Mouse (Mus musculus): ENCODE measurements at regions not wholly inside any gene's neighbourhood (a gene's known extent, or its start where the extent isn't known, plus 50 kb on each side); places are given as distances from the start of the nearest gene placed in this dataset.

DNA sequence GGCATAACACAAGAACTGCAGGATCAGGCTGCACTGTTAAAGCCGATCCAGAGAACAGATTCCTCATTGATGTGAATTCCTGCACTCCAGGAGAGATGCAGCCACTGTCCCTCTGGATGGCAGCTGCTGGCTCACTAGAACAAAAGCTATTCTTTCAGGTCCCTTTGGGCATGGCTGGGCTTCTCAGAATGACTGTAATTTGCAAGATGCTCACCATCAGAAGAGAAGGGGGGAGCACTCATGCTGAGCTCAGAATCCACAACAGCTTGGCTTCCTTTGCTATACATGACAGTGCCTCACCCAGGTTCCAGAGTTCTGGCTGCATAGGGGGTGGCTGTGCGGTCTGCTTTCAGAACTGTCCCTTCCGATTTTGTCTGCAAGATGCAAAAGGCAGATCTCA, 57.8 kb upstream of the Chd6 start:
- DNase-seq = no peak

DNA sequence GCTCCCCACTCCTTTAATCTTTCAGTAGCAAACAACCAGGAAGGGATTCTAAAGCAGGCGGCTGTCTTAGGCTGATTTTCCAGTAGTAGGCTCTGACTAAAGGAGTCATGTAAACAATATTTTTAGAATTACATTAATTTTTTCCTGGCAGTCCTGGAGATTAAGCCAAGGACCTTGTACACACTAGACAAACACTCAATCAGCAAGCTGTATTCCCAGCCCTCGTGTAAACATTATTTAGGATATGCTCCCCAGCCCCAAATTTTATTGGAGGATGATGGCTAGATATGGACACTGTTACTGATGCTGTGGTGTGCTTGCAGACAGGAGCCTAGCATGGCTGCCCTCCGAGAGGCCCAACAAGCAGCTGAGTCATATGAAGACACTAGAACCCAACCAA, 56.6 kb upstream of the Chd6 start:
- no peak for DNase-seq

DNA sequence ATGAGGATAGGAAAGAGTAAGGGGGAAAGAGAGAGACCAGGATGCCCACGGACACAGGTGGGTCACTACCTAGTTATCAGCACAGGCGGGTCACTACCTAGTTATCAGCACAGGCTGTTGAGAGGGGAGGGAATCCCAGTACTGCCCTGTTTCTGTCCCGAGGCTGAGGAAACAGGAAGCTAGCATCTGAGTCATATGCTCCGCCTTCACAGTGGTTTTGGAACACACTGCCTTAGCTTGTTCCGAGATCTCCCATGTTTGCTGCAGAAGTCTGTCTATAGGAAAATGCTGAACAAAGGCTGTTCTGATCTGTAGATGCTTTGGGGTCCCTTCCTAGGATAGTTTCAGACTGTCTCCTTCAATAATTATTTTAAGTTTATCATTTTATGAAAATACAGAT, 55.4 kb upstream of the Chd6 start:
- DNase-seq = no peak

All from adrenal gland, postnatal 10 days (tissue).